In genomic region chr7:12774606-12775005, GRCm38 (mm10) we compare ENCODE assay signal across 8 mouse cellular contexts. TPM values are rescaled to one million over a fixed set of nuclear protein-coding genes. Genes with fewer than 3 reads are reported as not detected.
DNase-seq lines count a peak whose midpoint lies in the region; ATAC-seq and TF ChIP-seq lines count a peak whose summit lies in the region.

No protein-coding gene starts in this region.

- no peak for ATAC-seq in erythroid progenitor cell, adult 5-6 weeks (replicated peaks; ENCODE audit: low FRiP score, poor library complexity, severe bottlenecking)

- TF ChIP-seq CTCF in left cerebral cortex, adult 2 months (IDR thresholded peaks at IDR 0.05): no peak

- no peak overlapping the region for H3K27ac ChIP-seq in left cerebral cortex, adult 2 months

- peak; percentile 17 for DNase-seq in gastrocnemius, adult 18-20 months (ENCODE audit: low spot score)
- no peak for DNase-seq in gastrocnemius, postnatal 4 days (ENCODE audit: low spot score in 2 of 2)
- DNase-seq in adipocyte (ENCODE audit: low spot score): peak; percentile 7
- peak; percentile 41 to 67 for DNase-seq in frontal cortex, postnatal 36 days (ENCODE audit: low spot score in 2 of 2)
- peak; percentile 27 to 37 for DNase-seq in left cerebral cortex, adult 2 months (ENCODE audit: extremely low spot score in 1 of 2, low spot score in 2 of 2)
- no peak for DNase-seq in spleen, adult 18-20 months
- no peak for DNase-seq in MN1 (ENCODE audit: low spot score)

- H3K4me3 ChIP-seq in left cerebral cortex, adult 2 months: no peak overlapping the region

- intact Hi-C loops in left cerebral cortex, adult 2 months (cut with DNase I): loop anchor here (5.0 to 10.0 kb wide), 2 partner anchors 58 to 350 kb away; partner anchors contain the start of genes Zfp110 and Zfp551

RNA-seq across cellular contexts. Expression of gene Zscan18, which starts 28.8 kb away (rescaled TPM):
- total RNA-seq in gastrocnemius, adult 18-20 months (2021): 1 to 10 TPM in 1 of 2 experiments, under 1 TPM in 1; 0.36 to 1.2 TPM
- 1 to 10 TPM; 7.5 to 7.8 TPM for total RNA-seq in gastrocnemius, postnatal 4 days (2021)
- total RNA-seq in left cerebral cortex, adult 2 months (2021): 10 to 100 TPM; 20.0 to 22.3 TPM
- not detected in 2 replicates for total RNA-seq in erythroid progenitor cell, adult 5-6 weeks (2015; ENCODE audit: low replicate concordance)
- total RNA-seq in erythroid progenitor cell, adult 5-6 weeks (2017; ENCODE audit: low replicate concordance): not detected in 2 replicates

RNA-seq across cellular contexts. Expression of gene Vmn2r56, which starts 39.8 kb away (rescaled TPM):
- not detected for total RNA-seq in gastrocnemius, adult 18-20 months (2021)
- total RNA-seq in gastrocnemius, postnatal 4 days (2021): not detected
- total RNA-seq in left cerebral cortex, adult 2 months (2021): under 1 TPM in 1 of 2 experiments, not detected in 1; 0.07 TPM
- total RNA-seq in erythroid progenitor cell, adult 5-6 weeks (2015; ENCODE audit: low replicate concordance): not detected in 2 replicates
- not detected in 2 replicates for total RNA-seq in erythroid progenitor cell, adult 5-6 weeks (2017; ENCODE audit: low replicate concordance)

RNA-seq across cellular contexts. Expression of gene Zfp329, which starts 44.1 kb away (rescaled TPM):
- 1 to 10 TPM; 3.6 to 4.5 TPM for total RNA-seq in gastrocnemius, adult 18-20 months (2021)
- total RNA-seq in gastrocnemius, postnatal 4 days (2021): 10 to 100 TPM in 1 of 2 experiments, 1 to 10 TPM in 1; 9.5 to 11.6 TPM
- total RNA-seq in left cerebral cortex, adult 2 months (2021): 10 to 100 TPM; 22.9 to 24.6 TPM
- total RNA-seq in erythroid progenitor cell, adult 5-6 weeks (2015; ENCODE audit: low replicate concordance): 6.5 and 15.5 TPM in 2 replicates
- total RNA-seq in erythroid progenitor cell, adult 5-6 weeks (2017; ENCODE audit: low replicate concordance): 3.1 and 4.5 TPM in 2 replicates

RNA-seq across cellular contexts. Expression of gene Zfp110, which starts 60.0 kb away (rescaled TPM):
- 10 to 100 TPM; 12.3 to 12.6 TPM for total RNA-seq in gastrocnemius, adult 18-20 months (2021)
- total RNA-seq in gastrocnemius, postnatal 4 days (2021): 10 to 100 TPM; 19.5 to 20.3 TPM
- 10 to 100 TPM; 12.5 to 13.5 TPM for total RNA-seq in left cerebral cortex, adult 2 months (2021)
- total RNA-seq in erythroid progenitor cell, adult 5-6 weeks (2015; ENCODE audit: low replicate concordance): 14.3 and 14.4 TPM in 2 replicates
- total RNA-seq in erythroid progenitor cell, adult 5-6 weeks (2017; ENCODE audit: low replicate concordance): 16.6 and 20.9 TPM in 2 replicates

Comparison
In these comparisons a context has a peak if more than half of its experiments do, and no peak if none do; other contexts are left out.
1. DNase-seq: peak in gastrocnemius, adult 18-20 months (single experiment), adipocyte (single experiment), frontal cortex, postnatal 36 days (2 of 2) and left cerebral cortex, adult 2 months (2 of 2); none in gastrocnemius, postnatal 4 days (0 of 2), spleen, adult 18-20 months (0 of 2) and MN1 (single experiment).